Mouse (Mus musculus): ENCODE data around the gene Nat8f1. TPM values are rescaled to one million over a fixed set of nuclear protein-coding genes. Genes with fewer than 3 reads are reported as not detected.
"Not testable (repeated sequence)": the region's sequence is repeated elsewhere in the genome, so short reads cannot be mapped to it uniquely, and the experiment has no call there.

Nat8f1 gene
- polyA plus RNA-seq, 2 experiments from 2014 or later, result 10.4 to 15.9 TPM

- ATAC-seq, result not testable (repeated sequence)
Observed at GRCm38 (mm10) chr6:85906911-85907351, 8.6 kb downstream of the Nat8f1 start.

GRCm38 (mm10) chr6:85904642-85905061, 10.8 kb downstream of the Nat8f1 start, which contains the start of gene Nat8f4:
TSS of gene Nat8f4 (minus strand) at chr6:85904884.
- peak; percentile 91 for ATAC-seq

DNA sequence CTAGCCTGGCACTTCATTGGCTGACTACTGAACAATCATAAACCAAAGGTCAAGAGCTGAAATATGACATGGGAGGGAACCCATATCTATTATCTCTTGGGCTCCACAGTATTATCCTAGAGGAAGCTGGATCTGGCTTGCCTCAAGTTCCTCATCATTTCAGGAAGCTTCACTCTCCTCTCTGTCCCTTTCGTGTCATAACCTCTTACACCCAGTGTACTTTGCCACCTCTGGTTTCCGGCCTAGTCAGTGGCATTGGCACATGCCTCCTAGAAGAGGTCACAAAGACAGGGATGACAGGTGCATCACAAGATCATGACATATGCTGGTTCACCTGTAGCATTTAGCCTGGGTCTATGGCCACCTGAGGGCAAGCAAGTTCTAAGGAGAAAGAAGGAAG, 13.2 kb downstream of the Nat8f1 start:
- ATAC-seq, result no peak

DNA sequence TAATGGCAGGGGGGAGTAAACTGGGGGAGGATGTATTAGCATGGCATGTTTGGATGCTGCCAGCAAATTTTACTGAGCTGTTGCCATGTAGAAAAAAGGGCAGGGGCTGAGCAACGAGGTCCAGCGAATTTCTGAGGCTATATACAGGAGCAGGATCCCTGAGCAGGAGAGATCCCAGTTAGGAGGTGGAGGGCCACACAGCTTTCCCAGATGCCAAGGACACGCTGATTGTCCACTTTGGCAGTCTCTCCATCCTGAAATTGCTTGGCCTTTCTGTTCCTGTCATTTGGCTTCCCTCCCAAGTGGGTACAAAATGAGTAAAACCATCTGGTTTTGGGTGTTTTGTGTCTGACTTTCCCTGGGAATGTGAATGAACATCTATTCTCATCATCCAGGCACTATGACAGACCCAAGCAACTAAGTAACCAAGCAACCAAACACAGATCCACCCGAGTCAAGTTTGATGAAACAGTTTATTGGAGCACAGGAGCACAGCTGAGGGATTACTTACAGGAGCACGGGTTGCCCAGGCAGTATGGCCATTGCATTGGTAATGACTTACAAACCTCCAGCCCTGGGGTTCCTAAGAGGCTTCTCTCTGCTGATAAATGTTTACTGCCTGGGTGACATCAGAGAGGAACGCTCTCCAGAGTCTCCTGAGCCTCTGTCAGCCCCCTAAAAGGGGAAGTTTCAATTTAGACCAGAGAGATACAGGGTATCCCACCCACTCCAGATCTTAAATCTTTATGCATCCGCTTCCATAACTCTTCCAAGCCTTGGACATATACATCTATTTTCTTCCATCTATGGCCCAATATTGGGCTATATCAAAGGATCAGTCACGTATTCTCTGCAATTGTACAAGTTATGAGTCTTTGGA, 16.7 kb downstream of the Nat8f1 start:
- not testable (repeated sequence) for ATAC-seq

GRCm38 (mm10) chr6:85895061-85895648, 20.3 kb downstream of the Nat8f1 start:
- ATAC-seq, result peak; percentile 61

DNA sequence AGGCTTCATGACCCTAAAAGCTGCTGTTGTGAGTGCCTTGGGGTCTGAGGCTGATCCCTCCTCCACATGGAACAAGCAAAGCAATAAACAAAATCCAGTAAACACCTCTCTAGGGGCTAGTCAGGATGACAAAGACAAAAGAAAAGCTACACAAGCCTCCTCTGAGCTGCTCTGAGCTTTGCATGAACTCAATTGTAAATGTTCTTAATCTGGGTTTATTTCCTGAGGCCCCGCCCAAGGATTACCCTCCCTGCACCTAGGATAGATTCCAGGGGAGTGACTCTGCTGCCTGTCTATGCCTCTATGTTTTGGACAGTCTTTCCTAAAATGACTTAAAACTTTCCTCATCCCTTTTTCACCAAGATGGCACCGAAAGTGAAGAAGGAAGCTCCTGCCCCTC, 26.5 kb downstream of the Nat8f1 start:
- ATAC-seq, result no peak

- ATAC-seq, result no peak
Observed at GRCm38 (mm10) chr6:85884311-85884710, 31.2 kb downstream of the Nat8f1 start.

- ATAC-seq, result not testable (repeated sequence)
Observed at GRCm38 (mm10) chr6:85883246-85883645, 32.2 kb downstream of the Nat8f1 start.

- not testable (repeated sequence) for ATAC-seq
Observed at GRCm38 (mm10) chr6:85869006-85869405, 46.5 kb downstream of the Nat8f1 start, which contains the start of gene Nat8f2. TSS of gene Nat8f2 (minus strand) at chr6:85869158.

DNA sequence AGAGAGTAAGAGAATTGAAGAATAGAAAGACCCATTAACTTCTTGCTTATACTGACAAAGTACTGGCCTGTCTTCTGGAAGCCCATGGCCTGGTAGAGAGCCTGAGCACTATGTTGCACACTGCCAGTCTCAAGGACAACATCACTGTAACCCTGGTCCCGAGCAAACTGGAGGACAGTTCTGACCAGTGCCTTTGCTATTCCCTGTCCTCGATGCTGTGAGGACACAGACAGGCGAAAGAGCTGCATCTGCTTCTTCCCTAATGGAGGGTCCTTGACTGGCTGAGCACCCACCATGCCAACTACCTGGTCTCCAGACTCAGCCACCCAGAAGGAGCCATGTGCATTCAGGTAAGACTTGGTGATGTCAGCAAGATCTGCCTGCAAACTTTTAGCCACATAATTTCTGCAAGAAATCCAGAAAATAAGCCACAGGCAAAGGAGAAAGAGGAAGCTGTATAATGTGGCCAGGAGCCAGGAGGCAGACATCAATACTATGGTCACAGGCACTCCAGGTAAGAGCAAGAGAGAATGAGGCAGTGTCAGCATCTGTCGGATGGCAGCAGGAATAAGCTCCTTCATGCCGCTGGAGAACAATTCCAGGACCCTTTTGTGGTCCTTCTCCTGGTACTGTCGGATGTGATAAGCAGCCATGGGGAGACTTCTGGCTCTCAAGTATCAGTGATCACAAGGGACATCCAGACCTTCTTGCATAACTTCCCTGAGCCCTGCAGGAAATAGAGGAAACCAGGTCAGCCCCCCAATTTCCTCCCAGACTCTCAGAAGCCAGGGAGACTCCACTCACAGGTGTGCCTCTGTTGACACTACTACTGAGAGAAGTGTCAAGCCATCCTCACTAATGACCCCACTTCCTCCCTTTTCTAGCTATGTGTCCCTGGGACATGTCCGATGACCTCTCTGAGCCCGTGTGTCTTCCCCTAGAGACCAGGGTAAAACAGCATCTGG, 47.5 kb downstream of the Nat8f1 start:
- ATAC-seq, result no peak

- not testable (repeated sequence) for ATAC-seq
Observed at GRCm38 (mm10) chr6:85866995-85867394, 48.5 kb downstream of the Nat8f1 start.

GRCm38 (mm10) chr6:85866166-85866565, 49.3 kb downstream of the Nat8f1 start:
- not testable (repeated sequence) for ATAC-seq

DNA sequence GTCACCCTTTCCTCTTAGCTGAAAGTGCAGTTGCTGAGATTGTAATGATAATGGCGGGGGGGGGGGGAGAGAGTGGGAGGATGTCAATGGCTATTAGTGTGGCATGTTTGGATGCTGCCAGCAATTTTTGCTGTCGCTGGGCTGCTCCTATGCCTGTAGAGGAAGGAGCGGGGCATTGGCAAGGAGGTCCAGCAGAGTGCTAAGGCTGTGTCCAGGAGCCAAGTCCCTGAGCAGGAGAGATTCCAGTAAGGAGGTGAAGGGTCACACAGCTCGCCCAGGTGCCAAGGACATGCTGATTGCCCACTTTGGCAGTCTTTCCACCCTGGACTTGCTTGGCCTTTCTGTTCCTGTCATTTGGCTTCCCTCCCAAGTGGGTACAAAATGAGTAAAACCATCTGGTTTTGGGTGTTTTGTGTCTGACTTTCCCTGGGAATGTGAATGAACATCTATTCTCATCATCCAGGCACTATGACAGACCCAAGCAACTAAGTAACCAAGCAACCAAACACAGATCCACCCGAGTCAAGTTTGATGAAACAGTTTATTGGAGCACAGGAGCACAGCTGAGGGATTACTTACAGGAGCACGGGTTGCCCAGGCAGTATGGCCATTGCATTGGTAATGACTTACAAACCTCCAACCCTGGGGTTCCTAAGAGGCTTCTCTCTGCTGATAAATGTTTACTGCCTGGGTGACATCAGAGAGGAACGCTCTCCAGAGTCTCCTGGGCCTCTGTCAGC, 50.4 kb downstream of the Nat8f1 start:
- ATAC-seq, result not testable (repeated sequence)

DNA sequence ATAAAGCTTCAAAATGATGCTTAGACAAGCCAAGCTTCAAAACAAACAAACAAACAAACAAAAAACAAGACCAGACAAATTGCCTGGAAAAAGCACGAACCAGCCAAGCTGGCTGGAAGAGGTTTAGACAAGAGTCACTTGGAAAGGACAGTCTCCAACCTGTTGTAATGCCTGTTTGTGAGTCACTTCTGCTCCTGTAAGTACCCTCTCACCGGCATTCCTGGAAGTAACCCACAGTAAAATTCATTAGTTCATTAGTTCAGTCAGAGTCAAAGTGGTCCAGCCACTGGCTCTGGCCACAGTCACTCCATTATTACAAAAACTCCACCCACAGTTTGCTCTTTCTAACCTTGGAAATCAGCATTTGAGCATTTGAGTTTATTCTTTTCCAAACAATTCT, 51.6 kb downstream of the Nat8f1 start:
- no peak for ATAC-seq

DNA sequence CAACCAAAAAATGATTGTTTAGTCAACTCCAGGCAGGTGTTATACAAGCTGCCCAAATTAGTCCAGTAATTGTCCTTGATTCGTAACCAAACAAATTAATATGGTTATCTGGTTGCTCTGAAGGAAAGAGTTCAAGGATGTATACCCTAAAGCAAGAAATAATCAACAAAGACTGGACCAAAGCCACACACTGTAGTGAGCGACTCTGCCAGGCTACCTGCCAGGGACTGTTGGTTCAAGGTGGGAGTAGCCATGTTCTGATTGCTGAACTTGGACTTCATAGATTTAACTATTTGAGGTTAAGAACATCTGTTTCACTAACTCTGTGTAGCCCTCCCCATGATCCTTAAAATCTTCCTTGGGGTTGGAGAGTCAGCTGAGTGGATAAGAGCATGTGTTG, 52.4 kb downstream of the Nat8f1 start:
- ATAC-seq, result no peak

- no peak for ATAC-seq
Observed at GRCm38 (mm10) chr6:85862565-85862964, 52.9 kb downstream of the Nat8f1 start.

- ATAC-seq, result no peak
Observed at GRCm38 (mm10) chr6:85861247-85861646, 54.2 kb downstream of the Nat8f1 start.
